Mouse (Mus musculus) embryonic facial prominence, embryonic 11.5 days (tissue): ENCODE results near the gene 4933409G03Rik. TPM values are rescaled to one million over a fixed set of nuclear protein-coding genes. Genes with fewer than 3 reads are reported as not detected.
"Not testable (repeated sequence)": the region's sequence is repeated elsewhere in the genome, so short reads cannot be mapped to it uniquely, and the experiment has no call there.

Source experiments
- ATAC-seq: fragments of 200-750 bp; cut with Nextera tagmentation; replicated peaks from 2 replicates; pipeline ENCODE4 v1.8.0; 2017; ENCODE audit warnings: low read depth; ENCODE audit not compliant: insufficient number of reproducible peaks, low FRiP score, low TSS enrichment
- DNase-seq: peaks from one replicate; pipeline ENCODE4 v3.0.0-alpha.2; 2015; ENCODE audit warnings: low spot score
- H3K27ac ChIP-seq: fragments of 300-500 bp; sonication (generic); replicated peaks from 2 replicates; pipeline ENCODE4 v1.5.1; 2014; ENCODE audit warnings: mild to moderate bottlenecking, low read depth, low read length, control low read depth
- H3K27me3 ChIP-seq: fragments of 300-500 bp; sonication (generic); 2 replicates; pipeline ENCODE4 v1.6.1; 2014; ENCODE audit warnings: mild to moderate bottlenecking, low read length, moderate library complexity, mixed read lengths; ENCODE audit not compliant: control insufficient read depth, insufficient read depth
- H3K36me3 ChIP-seq: fragments of 300-500 bp; sonication (generic); replicated peaks from 2 replicates; pipeline ENCODE4 v1.6.1; 2014; ENCODE audit warnings: low read depth, mild to moderate bottlenecking, low read length, moderate library complexity, mixed read lengths; ENCODE audit not compliant: control insufficient read depth, insufficient read depth
- H3K4me1 ChIP-seq: fragments of 300-500 bp; sonication (generic); 2 replicates; pipeline ENCODE4 v1.6.1; 2014; ENCODE audit warnings: low read length, mixed read lengths; ENCODE audit not compliant: control insufficient read depth, insufficient read depth
- H3K4me2 ChIP-seq: fragments of 300-500 bp; sonication (generic); 2 replicates; pipeline ENCODE4 v1.6.1; 2014; ENCODE audit warnings: low read depth, mild to moderate bottlenecking, control low read depth, low read length, moderate library complexity
- H3K4me3 ChIP-seq: fragments of 300-500 bp; sonication (generic); 2 replicates; pipeline ENCODE4 v1.5.1; 2014; ENCODE audit warnings: low read depth, low read length, control low read depth
- H3K9ac ChIP-seq: fragments of 300-500 bp; sonication (generic); replicated peaks from 2 replicates; pipeline ENCODE4 v1.6.1; 2014; ENCODE audit warnings: mild to moderate bottlenecking, control low read depth, low read length
- H3K9me3 ChIP-seq: fragments of 300-500 bp; sonication (generic); replicated peaks from 2 replicates; pipeline ENCODE4 v1.6.1; 2016; ENCODE audit warnings: mild to moderate bottlenecking, low read length, inconsistent platforms, mixed read lengths; ENCODE audit not compliant: control insufficient read depth
- WGBS: fragments of 180-500 bp; shearing (Covaris S2); extraction: QIAGEN DNeasy Blood & Tissue Kit; methylation state at CpG from one replicate; pipeline ENCODE4 v1.1.7; 2014; 5-methylcytosine and 5-hydroxymethylcytosine counted together
- polyA plus RNA-seq: library from polyadenylated mRNA; unstranded; fragments of >200 nt; fragmentation: Nextera tagmentation; extraction: Ambion mirVana; gene quantifications from 2 replicates; pipeline ENCODE4 v1.2.1, GENCODE M21; 2014

4933409G03Rik gene
- polyA plus RNA-seq: not detected in 2 replicates

DNA sequence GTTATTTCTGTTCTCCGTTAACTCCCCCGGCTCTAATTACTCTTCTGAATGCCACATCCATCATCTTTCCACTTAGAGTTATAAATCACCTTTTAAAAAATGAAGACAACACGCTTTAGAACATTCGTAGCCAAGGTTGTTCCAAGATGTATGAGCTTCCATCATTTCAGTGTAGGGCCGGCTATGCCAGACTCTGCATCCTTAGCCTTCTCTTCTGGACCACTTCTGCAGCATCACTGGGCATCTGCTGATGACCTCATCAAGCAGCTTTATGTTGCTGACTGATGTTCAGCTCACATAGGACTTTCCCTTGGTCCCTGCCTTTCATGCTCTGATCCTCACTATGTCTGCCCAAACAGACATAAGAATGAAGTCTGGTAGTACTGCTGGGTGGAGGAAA is at the start of gene 4933409G03Rik:
TSS of gene 4933409G03Rik (plus strand) at position 301 of the 400 bp plus-strand sequence.
- Histone ChIP-seq H3K36me3 (no peaks in the 10 kb centered on the region), H3K27me3 (no peaks in the 10 kb centered on the region), H3K9ac (no peak within 1 kb of the TSS), H3K27ac (no peak within 1 kb of the TSS), H3K4me1 (no peaks in the 10 kb centered on the region), H3K4me3 (no peak within 1 kb of the TSS), H3K4me2 (no peak within 1 kb of the TSS), H3K9me3 (no peaks in the 10 kb centered on the region)
- no peak for DNase-seq
- WGBS: 87% methylated on average over 5 of the region's 5 CpGs
- ATAC-seq: no peak

- no peak overlapping the region for H3K9ac ChIP-seq
- DNase-seq (no peak), ATAC-seq (no peak)
- no peak overlapping the region for H3K4me3 ChIP-seq
- no peaks in the 10 kb centered on the region for H3K36me3 ChIP-seq
- no peak overlapping the region for H3K27ac ChIP-seq
- 65% methylated on average over 2 of the region's 2 CpGs for WGBS
- H3K9me3 ChIP-seq: no peaks in the 10 kb centered on the region
- H3K4me1 ChIP-seq: no peaks in the 10 kb centered on the region
- no peaks in the 10 kb centered on the region for H3K27me3 ChIP-seq
- H3K4me2 ChIP-seq: no peak overlapping the region
Observed at GRCm38 (mm10) chr2:68544190-68544589, 38.0 kb upstream of the 4933409G03Rik start.

GRCm38 (mm10) chr2:68560821-68561220 is 21.4 kb upstream of the 4933409G03Rik start:
- Histone ChIP-seq H3K4me1 (no peaks in the 10 kb centered on the region), H3K27ac (no peak overlapping the region), H3K9ac (no peak overlapping the region), H3K27me3 (no peaks in the 10 kb centered on the region), H3K4me3 (no peak overlapping the region), H3K9me3 (no peaks in the 10 kb centered on the region), H3K4me2 (no peak overlapping the region), H3K36me3 (no peaks in the 10 kb centered on the region)
- DNase-seq (no peak), ATAC-seq (no peak)
- 62% methylated on average over 4 of the region's 4 CpGs for WGBS

GRCm38 (mm10) chr2:68563331-68563730 is 18.9 kb upstream of the 4933409G03Rik start:
- no peak overlapping the region for H3K27ac ChIP-seq
- ATAC-seq: no peak
- peak; percentile 77 for DNase-seq
- no peaks in the 10 kb centered on the region for H3K4me1 ChIP-seq
- H3K9me3 ChIP-seq: no peaks in the 10 kb centered on the region
- H3K36me3 ChIP-seq: no peaks in the 10 kb centered on the region
- no peak overlapping the region for H3K4me2 ChIP-seq
- no peaks in the 10 kb centered on the region for H3K27me3 ChIP-seq
- H3K4me3 ChIP-seq: no peak overlapping the region
- WGBS: 18% methylated on average over 3 of the region's 3 CpGs
- no peak overlapping the region for H3K9ac ChIP-seq

- Histone ChIP-seq H3K9me3 (no peaks in the 10 kb centered on the region), H3K4me2 (no peak overlapping the region), H3K4me1 (no peaks in the 10 kb centered on the region), H3K4me3 (no peak overlapping the region), H3K27me3 (no peaks in the 10 kb centered on the region), H3K27ac (no peak overlapping the region), H3K36me3 (no peaks in the 10 kb centered on the region), H3K9ac (no peak overlapping the region)
- no peak for DNase-seq
- no peak for ATAC-seq
- WGBS: 91% methylated on average over 15 of the region's 15 CpGs
Observed at GRCm38 (mm10) chr2:68568361-68568760, 13.9 kb upstream of the 4933409G03Rik start.

- Histone ChIP-seq H3K4me1 (no peaks in the 10 kb centered on the region), H3K27me3 (no peaks in the 10 kb centered on the region), H3K4me2 (no peak overlapping the region), H3K4me3 (no peak overlapping the region), H3K27ac (no peak overlapping the region), H3K9ac (no peak overlapping the region), H3K9me3 (no peaks in the 10 kb centered on the region), H3K36me3 (no peaks in the 10 kb centered on the region)
- ATAC-seq (no peak), DNase-seq (peak; percentile 35)
- WGBS: 25% methylated on average over 4 of the region's 4 CpGs
Observed at GRCm38 (mm10) chr2:68572340-68572739, 9.9 kb upstream of the 4933409G03Rik start.

DNA sequence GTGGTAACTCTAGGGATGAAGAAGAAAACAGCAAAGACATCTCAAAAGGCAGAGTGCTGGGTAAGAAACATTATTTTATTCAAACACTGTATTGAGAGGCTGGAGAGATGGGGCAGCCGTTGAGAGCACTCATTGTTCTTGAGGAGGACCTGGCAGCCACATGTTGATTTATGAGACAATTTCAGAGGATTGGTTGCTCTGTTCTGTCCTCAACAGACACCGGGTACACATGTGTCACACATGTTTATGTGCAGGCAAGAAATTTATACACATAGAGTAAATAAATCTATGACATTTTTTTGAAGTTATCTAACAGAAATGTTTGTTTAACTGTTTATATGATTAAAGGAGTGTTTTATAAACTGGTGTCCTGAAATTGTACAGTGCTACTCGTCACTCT is 10.6 kb downstream of the 4933409G03Rik start:
- H3K27ac ChIP-seq: no peak overlapping the region
- no peaks in the 10 kb centered on the region for H3K27me3 ChIP-seq
- H3K9ac ChIP-seq: no peak overlapping the region
- DNase-seq (no peak), ATAC-seq (no peak)
- H3K36me3 ChIP-seq: no peaks in the 10 kb centered on the region
- WGBS: 49% methylated on average over 3 of the region's 3 CpGs
- no peak overlapping the region for H3K4me3 ChIP-seq
- no peaks in the 10 kb centered on the region for H3K9me3 ChIP-seq
- no peak overlapping the region for H3K4me2 ChIP-seq
- no peaks in the 10 kb centered on the region for H3K4me1 ChIP-seq

GRCm38 (mm10) chr2:68656186-68656585 is 74.0 kb downstream of the 4933409G03Rik start, which contains the start of gene 4932414N04Rik:
TSS of gene 4932414N04Rik (plus strand) at chr2:68656486.
- DNase-seq, H3K36me3 ChIP-seq, H3K27me3 ChIP-seq, ATAC-seq, H3K4me1 ChIP-seq, H3K4me2 ChIP-seq, H3K27ac ChIP-seq, H3K9ac ChIP-seq, H3K9me3 ChIP-seq, H3K4me3 ChIP-seq: not testable (repeated sequence)
- WGBS: 54% methylated on average over 1 of the region's 5 CpGs
